Mouse (Mus musculus): ENCODE results near the gene Vip.

The Vip gene

DNA sequence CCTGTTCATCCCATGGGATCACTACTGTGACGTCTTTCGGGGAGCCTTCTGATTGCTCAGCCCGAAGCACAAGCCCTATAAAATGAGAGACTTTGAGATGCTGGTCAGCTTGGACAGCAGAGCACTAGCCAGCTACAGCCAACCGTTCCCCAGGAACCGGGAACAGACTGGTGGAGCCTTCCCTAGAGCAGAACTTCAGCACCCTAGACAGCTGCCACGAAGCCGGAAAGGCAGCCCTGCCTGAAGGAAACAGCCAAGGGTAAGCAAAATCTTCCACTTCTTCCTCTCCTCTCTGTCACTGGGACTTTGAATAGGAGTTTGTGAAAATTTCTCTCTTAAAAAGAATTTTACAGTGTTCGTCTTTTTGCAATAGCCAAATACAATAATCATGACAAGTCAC is at the start of gene Vip:
TSS of gene Vip (plus strand) at position 107 of the 400 bp plus-strand sequence.
- DNase-seq, result no peak

DNA sequence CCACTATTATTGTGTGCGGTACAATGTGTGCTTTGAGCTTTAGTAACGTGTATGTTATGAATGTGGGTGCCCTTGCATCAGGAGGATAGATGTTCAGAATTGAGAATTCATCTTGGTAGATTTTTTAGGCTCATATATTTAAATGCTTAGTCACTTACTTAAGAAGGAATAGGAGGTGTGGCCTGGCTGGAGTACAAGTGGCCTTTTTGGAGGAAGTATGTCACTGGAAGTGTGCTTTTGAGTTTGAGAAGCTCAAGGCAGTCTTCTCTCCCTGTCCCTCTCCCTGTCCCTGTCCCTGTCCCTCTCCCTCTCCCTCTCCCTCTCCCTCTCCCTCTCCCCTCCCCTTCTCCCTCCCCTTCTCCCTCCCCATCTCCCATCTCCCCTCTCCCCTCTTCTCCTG is 48.0 kb upstream of the Vip start:
- DNase-seq, result no peak

DNA sequence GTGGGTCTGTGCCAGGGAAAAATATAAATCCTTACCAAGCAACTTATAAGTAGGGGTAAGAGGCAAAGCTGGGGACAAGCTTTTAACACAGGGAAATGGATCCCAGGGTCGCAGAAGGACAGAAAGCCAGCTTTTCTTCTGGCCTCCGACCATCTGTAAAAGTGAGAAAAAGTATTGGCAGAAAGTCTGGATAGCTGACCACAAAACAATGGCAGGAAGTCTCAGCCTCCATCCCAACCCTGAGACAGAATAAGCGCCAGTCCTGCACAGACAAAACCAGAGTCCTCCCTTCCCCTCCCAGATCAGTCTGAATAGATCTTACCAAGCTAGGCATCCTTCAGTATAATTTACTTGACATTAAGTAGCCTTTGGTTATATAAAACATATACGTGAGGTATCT is 47.0 kb upstream of the Vip start:
- DNase-seq, result peak in 1 of 2 experiments; percentile 42

DNA sequence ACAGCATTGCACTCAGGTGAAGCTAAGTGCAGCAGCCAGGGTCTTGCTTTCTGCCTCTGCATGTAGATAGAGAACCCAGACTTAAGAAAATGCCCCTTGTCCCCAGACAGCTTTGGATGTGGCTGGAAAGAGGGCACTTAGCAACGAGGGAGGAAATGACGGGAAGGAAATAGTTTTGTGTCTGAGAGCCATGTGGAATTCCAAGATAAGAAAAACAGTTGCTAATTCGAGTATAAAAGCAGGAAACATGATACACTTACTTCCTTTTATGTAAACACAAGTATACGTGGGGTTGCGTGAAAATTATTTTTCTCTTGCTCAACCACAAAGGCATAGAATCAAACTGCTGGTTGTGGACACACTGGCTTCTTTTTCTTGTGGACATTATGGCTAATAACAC is 45.6 kb upstream of the Vip start, which contains the start of gene Myct1:
TSS of gene Myct1 (plus strand) at position 312 of the 400 bp plus-strand sequence.
- peak in 1 of 2 experiments; percentile 44 for DNase-seq

DNA sequence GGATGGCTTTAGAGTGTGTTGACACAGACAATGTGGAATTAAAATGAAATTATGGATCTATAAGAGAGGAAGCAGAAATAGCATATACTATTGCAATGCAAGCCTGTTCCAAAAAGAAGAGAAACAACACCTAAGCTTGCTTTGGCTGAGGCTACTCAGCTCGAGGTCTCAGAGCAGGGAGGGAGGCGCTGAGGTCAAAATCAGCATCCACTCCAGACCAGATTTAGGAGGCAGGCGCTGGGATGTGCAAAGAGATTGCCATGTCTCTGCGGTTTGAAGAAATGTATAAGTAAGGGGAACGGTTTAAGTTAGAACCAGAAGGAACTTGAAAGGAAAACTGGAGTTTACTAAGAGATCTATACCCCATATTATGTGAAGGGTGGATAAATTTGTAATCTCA is 44.6 kb upstream of the Vip start:
- DNase-seq, result no peak

DNA sequence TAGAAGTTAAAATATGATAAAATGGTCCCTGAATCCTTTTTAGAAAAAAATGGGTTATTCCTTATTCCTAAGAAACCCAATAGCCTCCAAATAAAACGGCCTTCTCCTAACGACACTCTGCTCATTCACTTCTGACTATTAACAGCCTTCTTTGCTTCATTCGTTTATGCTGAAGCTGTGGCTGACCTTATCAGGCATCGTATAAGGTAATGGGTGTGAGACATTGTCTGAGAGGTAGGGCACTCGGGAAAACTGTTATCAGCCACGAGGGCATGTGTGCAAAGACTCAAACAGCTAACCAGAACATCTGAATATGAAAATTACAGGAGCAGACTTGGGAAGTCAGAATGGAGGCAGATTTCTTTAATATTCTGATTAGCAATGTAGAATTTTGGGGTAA is 42.5 kb upstream of the Vip start:
- no peak for DNase-seq

DNA sequence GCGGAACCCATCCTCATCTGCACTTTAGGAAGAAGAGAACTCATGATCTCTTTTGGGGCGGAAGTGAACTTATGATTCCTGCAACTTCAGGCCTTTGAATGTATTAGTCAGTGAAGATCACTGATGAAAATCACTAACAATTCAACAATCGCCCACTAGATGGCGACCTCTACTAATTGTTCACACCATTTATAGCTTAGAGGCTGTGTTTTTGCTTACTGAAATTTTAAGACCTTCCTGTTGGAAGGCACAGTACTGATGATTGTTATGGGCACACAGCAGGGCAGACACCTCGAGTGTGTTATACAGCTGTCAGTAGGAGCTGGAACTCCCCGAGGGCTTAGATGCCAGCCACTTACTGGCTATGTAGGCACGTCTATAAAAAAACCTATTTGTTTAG is 38.9 kb upstream of the Vip start:
- DNase-seq, result peak in 1 of 2 experiments; percentile 67

DNA sequence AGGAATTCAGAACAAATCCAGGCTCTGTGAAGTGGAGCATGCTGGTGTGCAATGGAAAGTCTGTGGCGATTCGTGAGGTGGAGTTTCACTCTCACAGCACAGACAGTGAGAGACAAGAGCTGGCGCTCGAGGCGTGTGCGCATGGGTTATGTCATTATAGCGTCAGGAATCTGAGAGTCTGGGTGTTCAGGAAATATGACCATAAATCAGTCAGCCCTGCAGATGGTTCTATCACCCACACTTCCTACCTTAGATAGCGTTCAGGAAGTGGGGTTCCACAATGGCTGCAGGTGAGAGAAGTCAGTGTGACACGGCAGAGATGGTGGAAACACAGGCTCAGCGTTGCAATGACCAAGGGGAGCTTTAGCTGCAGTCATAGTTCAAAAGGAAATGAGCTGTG is 35.5 kb upstream of the Vip start:
- DNase-seq, result no peak

DNA sequence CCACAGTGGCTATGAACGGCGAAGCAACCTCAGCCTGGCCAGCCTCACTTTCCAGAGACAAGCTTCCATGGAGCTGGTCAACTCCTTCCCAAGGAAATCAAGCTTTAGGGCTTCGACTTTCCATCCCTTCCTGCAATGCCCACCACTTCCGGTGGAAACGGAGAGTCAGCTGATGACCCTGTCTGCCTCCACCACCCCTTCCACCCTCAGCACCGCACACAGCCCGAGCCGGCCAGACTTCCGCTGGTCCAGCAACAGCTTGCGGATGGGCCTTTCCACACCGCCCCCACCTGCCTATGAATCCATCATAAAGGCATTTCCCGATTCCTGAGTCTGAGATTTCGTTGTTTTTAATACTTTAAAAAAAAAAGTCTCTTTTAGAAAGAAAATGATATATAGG is 34.6 kb upstream of the Vip start:
- DNase-seq, result no peak

DNA sequence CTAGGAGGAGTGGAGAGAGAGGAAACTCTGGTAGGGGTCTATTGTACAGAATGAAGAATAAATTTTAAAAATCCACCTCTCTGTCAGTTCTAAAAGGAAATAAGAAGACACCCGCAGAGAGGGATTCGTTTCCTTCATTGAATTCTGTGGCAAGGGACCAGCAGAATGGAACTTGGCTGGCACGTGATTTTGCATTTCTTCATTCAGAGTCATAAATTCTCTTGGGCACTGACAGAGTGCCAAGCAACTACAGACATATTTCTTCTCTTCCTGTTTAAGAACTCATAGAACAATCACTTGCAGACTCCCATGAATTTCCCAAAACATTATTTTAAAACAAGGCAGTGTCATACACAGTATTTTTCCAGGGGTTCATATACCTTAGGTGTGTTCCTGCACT is 30.1 kb upstream of the Vip start:
- DNase-seq, result no peak

DNA sequence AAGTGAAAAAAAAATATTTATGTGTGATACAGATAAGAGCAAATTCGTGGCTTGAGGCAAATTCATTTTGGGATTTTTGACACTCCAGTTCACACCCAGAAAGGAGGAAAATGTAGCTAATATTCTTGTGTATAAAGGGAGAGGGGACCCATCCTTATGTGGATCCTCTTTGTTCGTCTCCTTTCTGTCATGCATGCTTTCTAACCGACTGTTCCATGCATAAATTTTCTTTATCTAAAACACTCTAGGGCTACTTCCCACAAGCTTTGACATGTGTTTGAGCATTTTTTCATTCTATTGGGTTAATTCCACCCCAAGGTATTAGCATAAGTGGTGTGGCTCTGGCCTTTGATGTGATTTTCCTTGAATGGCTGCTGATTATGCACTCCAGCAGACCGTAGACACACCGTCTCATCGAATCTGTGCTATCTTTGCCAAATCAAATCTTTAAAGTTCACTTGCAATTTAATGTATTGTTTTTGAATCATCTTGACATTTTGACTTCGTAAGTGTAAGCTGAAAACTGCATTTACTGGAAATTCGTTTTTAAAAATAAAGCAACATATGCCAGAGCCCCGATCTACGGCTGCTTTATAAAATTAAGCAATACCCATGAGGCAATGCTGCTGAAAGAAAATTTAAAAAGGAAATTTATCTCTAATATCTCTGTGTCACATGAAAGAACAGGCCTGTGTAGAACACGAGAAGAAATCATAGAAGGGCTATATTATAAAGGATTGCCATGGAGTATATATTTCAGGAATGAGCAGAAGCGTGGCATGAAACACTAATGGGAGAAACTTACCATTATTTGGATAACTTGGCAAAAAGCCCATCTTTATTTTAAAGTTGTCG is 23.6 kb upstream of the Vip start:
- no peak for DNase-seq

DNA sequence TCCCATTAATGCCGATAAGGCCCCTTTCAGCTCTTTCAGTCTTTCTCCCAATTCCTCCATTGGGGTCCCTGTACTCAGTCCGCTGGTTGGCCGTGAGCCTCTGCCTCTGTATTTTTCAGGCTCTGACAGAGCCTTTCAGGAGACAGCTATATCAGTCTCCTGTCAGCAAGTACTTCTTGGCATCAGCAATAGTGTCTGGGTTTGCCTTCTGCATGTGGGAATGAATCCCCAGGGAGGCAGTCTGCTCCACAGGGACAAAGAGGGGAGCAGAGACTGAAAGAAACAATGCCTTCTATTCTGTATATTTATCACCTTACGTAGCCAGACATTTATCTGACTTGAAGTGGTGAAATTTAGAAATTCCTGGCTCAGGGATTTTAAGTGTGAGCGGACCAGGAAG is 12.8 kb upstream of the Vip start:
- DNase-seq, result no peak

DNA sequence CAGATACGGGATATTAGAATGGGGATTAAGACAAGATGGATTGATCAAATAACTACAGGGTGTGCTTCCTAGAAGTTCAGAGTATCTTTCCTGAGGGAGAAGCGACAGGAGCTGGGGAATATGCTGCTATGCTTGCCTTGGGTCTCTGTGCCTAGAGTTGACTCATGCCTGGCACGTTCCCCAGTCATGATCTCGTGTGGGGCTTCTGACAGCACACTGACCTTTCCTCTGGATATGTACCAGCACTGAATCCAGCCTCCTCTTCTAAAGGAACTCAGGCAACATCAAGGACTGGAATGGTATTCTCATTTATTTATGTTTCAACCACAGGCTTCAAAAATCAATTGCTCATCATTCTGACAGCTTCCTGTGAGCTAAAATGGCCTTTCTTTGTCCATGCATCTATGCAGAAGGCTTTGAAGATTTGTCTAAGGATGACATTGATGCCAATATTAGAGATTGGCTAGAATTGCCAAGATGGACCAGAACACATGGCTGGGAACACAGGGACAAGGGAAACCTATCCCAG is 5.3 kb upstream of the Vip start:
- no peak for DNase-seq

DNA sequence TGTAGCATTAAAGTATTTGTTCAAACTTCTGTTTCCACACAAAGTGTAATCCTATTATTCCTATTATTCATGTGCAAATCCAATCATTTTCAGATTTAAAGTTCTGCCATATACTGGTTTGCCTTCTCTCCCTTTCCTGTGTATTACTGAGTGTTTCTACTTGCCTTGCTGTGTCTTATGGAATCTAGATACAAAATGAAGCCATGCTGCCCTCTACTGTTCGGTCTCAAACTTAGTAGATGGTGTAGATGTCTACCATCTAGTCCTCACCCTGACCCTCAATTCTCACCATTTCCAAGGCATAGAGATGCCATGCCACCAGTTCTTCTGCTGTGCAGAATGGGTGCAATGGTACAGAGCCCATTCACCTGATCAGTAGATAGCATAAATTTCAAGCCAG is 4.7 kb upstream of the Vip start:
- peak in 1 of 2 experiments; percentile 36 for DNase-seq

DNA sequence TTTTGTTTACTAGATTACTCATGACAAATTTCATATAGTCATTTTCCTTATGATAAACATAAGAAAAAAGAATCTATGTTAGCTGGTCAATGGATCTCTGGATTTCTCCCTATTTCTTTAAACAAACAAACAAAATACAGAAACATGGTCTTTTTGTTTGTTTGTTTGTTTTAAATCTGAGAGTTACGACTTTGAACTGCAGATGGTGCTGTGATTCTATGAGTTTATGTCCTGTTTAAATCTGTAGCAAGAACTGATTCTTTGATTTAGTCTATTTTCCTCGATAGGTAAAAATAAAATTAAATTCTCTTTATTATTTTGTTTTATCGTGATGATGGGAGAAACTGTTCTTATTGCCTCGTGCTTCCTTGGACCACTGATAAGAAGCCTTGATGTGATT is 1.7 kb upstream of the Vip start:
- no peak for DNase-seq

DNA sequence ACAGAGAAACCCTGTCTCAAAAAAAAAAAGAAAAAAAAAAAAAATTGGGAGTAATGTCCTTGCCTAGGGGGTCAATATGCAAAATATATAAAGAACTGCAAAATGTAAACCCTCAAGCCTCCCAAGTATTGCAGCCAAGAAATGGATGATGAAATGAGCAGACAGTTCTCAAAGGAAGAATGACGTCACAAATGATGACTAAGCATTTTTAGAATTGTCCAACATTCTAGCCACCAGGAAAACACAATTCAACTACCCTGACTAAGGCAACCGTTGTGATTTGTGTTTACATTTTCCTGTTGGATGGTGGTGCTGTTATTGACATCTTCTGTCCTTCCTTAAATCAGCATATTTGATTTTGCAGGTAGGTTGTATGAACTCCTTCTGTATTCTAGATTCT is 42.3 kb downstream of the Vip start:
- DNase-seq, result no peak

DNA sequence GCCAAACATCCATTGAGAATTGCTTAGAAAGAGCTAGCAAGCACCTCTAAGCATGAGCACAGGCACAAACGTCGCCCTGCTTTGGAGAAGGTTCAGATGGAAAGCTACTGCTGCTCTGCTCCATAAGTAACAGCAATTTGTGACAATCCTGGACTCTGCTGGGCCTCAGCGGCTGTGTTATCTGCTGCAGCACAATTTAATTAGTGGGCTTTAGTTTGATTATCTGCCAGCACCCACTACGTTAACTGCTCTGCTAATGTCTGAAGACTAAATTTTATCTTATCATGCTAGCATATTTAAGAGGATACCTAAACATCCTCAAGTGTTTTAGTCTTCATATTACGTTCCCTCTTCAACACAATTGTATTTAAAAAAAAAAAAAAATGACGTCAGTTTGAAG is 46.6 kb downstream of the Vip start:
- peak; percentile 3 to 8 for DNase-seq

DNA sequence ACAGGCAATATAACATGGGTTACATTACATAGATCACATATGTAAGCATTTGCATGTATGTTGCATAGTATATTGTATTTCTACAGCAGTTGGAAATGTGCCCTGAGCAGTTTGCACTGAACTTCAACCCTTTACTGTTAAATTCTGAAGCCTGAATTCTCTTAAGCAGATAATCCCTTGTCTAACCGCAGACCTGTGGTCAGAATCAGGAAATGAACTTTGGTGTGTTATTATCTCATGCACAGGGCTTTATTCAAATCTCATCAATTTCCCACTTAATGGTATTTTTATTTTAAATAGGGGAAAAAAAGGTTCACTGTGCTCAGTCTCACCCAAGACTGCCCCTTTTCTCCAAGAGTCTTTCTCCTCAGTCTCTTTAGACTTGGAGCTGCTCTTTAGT is 55.3 kb downstream of the Vip start:
- DNase-seq, result no peak
